Mouse (Mus musculus) NIH3T3 (cell line): Measurements from ENCODE around the gene Cfap126.
A peak's percentile ranks its signal among the peaks of the same experiment; 100 is the strongest.
"Not testable (repeated sequence)": the region's sequence is repeated elsewhere in the genome, so short reads cannot be mapped to it uniquely, and the experiment has no call there.

ENCODE experiments used
- DNase-seq: peaks from one replicate; pipeline ENCODE4 v3.0.0-alpha.2; 2012; ENCODE audit warnings: low read depth

Gene Cfap126

GRCm38 (mm10) chr1:171113873-171114299 is at the start of gene Cfap126:
Gene Cfap126, plus strand, starts transcription at chr1:171113918.
- peak; percentile 88 for DNase-seq

GRCm38 (mm10) chr1:171064491-171065242 is 49.1 kb upstream of the Cfap126 start, which contains the start of gene Fcgr3:
Gene Fcgr3, minus strand, starts transcription at chr1:171064935.
- DNase-seq: peak; percentile 59

- DNase-seq: not testable (repeated sequence)
Observed at GRCm38 (mm10) chr1:171065243-171065587, 48.5 kb upstream of the Cfap126 start.

- not testable (repeated sequence) for DNase-seq
Observed at GRCm38 (mm10) chr1:171065768-171066167, 48.0 kb upstream of the Cfap126 start.

- DNase-seq: not testable (repeated sequence)
Observed at GRCm38 (mm10) chr1:171066583-171066982, 47.1 kb upstream of the Cfap126 start.

- DNase-seq: not testable (repeated sequence)
Observed at GRCm38 (mm10) chr1:171067928-171068327, 45.8 kb upstream of the Cfap126 start.

GRCm38 (mm10) chr1:171069508-171069907 is 44.2 kb upstream of the Cfap126 start:
- DNase-seq: peak; percentile 20

- not testable (repeated sequence) for DNase-seq
Observed at GRCm38 (mm10) chr1:171070879-171071278, 42.8 kb upstream of the Cfap126 start.

- not testable (repeated sequence) for DNase-seq
Observed at GRCm38 (mm10) chr1:171071726-171072125, 42.0 kb upstream of the Cfap126 start.

GRCm38 (mm10) chr1:171072217-171072616 is 41.5 kb upstream of the Cfap126 start:
- not testable (repeated sequence) for DNase-seq

GRCm38 (mm10) chr1:171074283-171074682 is 39.4 kb upstream of the Cfap126 start:
- DNase-seq: not testable (repeated sequence)

GRCm38 (mm10) chr1:171076176-171076575 is 37.5 kb upstream of the Cfap126 start:
- DNase-seq: not testable (repeated sequence)

GRCm38 (mm10) chr1:171077192-171077591 is 36.5 kb upstream of the Cfap126 start:
- not testable (repeated sequence) for DNase-seq

GRCm38 (mm10) chr1:171077955-171078354 is 35.8 kb upstream of the Cfap126 start:
- DNase-seq: not testable (repeated sequence)

- DNase-seq: not testable (repeated sequence)
Observed at GRCm38 (mm10) chr1:171078419-171078818, 35.3 kb upstream of the Cfap126 start.

GRCm38 (mm10) chr1:171079345-171079744 is 34.4 kb upstream of the Cfap126 start:
- DNase-seq: not testable (repeated sequence)

GRCm38 (mm10) chr1:171079825-171080224 is 33.9 kb upstream of the Cfap126 start:
- DNase-seq: not testable (repeated sequence)

GRCm38 (mm10) chr1:171081512-171082231 is 32.0 kb upstream of the Cfap126 start:
- not testable (repeated sequence) for DNase-seq

- DNase-seq: no peak
Observed at GRCm38 (mm10) chr1:171085718-171086117, 28.0 kb upstream of the Cfap126 start.

GRCm38 (mm10) chr1:171088237-171088869 is 25.4 kb upstream of the Cfap126 start:
- peak; percentile 17 for DNase-seq

GRCm38 (mm10) chr1:171089891-171090290 is 23.8 kb upstream of the Cfap126 start:
- no peak for DNase-seq

GRCm38 (mm10) chr1:171090761-171091160 is 23.0 kb upstream of the Cfap126 start:
- peak; percentile 36 for DNase-seq
